Mouse (Mus musculus): Measurements from ENCODE around the gene H3f3b.
A peak's percentile ranks its signal among the peaks of the same experiment; 100 is the strongest.

Gene H3f3b

GRCm38 (mm10) chr11:115999538-116000143 is 28.1 kb downstream of the H3f3b start:
- DNase-seq = peak; percentile 90 to 93

DNA sequence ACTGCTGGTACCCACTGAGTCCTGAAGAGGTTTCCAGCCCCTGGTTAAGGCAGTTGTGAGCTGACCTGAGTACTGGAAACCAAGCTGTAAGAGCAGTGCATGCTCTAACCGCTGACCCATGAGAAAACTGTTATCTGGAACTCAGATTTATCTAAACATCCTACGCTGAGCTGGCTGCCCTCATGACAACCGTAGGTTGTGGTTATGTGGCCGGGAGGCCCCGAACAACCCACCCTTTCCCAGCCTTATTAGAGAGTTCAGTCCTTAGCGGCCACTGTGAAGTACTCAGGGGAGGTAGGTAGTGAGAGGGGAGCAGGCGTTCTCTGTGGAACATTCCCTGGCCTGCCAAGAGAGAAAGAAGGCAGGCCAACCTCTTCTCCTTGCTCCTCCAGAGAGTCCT is 28.7 kb downstream of the H3f3b start:
- DNase-seq = no peak

- DNase-seq = peak; percentile 53 to 71
Observed at GRCm38 (mm10) chr11:115997662-115998061, 30.1 kb downstream of the H3f3b start.

GRCm38 (mm10) chr11:115997047-115997446 is 30.7 kb downstream of the H3f3b start:
- DNase-seq = no peak

- DNase-seq = no peak
Observed at GRCm38 (mm10) chr11:115995256-115995655, 32.5 kb downstream of the H3f3b start.

- DNase-seq = no peak
Observed at GRCm38 (mm10) chr11:115992098-115992497, 35.7 kb downstream of the H3f3b start.

DNA sequence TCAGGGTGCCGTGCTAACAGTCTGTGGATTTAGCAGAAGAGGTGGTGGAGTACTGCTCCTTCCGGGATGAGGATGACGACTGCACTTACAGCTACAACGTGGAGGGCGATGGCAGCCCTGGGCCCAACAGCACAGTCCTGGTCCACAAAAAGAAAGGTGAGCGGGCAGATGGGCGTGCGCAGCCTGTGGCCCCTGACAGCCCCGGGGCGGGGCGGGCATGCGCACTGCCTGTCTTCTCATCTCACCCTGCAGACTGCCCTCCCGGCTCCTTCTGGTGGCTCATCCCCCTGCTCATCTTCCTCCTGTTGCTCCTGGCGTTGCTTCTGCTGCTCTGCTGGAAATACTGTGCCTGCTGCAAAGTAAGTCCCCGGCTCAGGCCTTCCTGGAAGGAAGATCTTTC is 38.1 kb downstream of the H3f3b start:
- DNase-seq = no peak

- DNase-seq = peak; percentile 69 to 77
Observed at GRCm38 (mm10) chr11:115983291-115983690, 44.5 kb downstream of the H3f3b start.

DNA sequence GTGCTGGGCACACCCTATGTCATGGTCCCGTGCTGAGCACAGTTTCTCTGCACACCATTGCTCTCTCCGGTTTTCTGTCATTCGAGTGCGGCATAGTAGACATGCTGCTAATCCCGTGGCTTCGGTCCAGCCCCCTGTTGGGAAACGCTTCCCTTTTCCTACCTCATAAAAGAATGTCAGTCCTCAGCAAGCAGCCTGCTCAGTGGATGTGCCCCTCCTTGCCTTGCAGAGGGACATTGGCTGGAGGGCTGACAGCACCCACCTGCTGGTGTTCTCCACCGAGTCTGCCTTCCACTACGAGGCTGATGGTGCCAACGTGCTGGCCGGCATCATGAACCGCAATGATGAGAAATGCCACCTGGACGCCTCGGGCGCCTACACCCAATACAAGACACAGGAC is 45.3 kb downstream of the H3f3b start:
- peak; percentile 76 to 80 for DNase-seq

DNA sequence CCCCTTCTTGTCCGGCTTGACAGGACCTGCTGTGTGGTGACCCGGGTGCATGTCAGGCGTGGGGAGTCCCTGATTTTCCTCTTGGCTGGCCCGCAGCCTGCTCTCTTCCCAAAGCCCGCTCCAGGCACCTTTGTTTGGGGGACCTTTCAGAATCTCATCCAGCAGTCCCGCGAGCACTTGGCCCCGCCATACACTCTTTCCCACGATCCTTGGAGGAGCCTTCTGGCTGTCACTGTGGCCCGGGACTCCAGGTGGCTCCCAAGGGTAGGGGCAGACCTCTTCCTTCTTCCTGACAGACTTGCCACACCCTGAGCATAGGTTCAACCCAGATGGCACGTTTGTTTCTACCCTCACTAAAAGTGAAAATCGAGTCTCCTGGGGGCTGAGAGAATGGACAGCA is 52.2 kb downstream of the H3f3b start:
- no peak for DNase-seq

DNA sequence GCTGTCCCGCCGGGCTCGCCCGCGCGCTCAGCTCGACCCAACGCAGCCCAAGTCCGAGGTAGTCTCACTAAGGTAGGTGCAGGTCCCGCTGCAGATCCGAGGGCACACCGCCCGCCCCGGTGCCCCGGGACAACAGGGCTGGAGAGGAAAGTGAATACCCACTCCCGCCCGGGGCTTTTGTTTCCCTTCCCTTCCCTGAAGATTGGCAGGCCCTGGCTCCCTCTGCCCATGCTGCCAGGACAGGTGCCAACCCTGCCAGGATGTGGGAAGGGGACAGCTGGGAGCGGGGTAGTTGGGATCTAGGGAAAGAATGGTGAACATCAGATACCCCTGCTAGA is 52.7 kb downstream of the H3f3b start:
- peak; percentile 74 to 77 for DNase-seq

DNA sequence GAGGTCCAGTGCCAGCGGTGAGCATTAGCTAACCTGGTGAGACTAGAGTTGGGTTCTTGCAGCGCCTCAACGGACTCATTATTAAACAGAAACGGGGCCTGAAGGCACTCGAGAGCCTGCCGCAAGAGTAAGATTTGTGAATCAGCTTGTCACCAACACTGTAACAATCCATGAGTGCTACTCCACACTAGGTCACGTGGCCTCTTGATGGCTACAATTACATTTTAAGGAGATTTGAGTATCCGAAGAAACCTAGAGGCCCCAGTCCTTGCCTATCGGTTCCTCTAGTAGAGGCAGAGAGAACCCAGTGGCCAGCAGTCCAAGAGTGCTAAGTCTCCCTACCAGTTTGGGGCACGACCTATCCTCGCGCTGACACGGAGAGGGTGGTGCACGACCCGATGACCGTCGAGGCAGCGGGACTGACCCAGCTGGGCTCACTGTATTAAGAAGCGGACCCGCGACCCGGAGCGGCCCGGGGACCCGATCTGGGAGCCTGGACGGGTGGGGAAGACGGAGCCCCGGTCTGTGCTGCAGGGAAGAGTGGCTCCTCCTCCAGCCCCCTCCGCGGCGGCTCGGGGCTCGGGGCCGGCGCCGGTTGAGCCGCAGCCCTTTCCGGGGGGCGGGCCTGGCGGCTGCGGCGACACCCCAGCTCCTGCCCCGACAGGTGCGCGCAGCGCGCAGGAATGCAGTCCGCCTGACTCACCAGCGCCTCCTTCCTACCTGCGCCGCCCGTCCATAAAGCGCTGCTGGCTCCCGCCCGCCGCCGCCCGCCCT is 53.3 kb downstream of the H3f3b start, which contains the start of gene Itgb4:
Gene Itgb4 (plus strand): TSS at position 401 of the 774 bp plus-strand sequence.
- DNase-seq = peak in 1 of 2 experiments; percentile 53

All from cerebellum, postnatal 10 days (tissue).